Mouse (Mus musculus) heart, embryonic 13.5 days (tissue): ENCODE data around the gene 1810010H24Rik. TPM values are rescaled to one million over a fixed set of nuclear protein-coding genes. Genes with fewer than 3 reads are reported as not detected.

Source experiments
- polyA plus RNA-seq: library from polyadenylated mRNA; unstranded; fragments of >200 nt; fragmentation: Nextera tagmentation; extraction: Ambion mirVana; gene quantifications from 2 replicates; pipeline ENCODE4 v1.2.1, GENCODE M21; 2015

Gene 1810010H24Rik
- polyA plus RNA-seq, 1 experiment from 2014 or later = 1.9 TPM

Other genes with a start within 250 kb of the 1810010H24Rik start
- 6.1 and 6.5 TPM in 2 replicates for gene Polg2, start 246.1 kb upstream of the 1810010H24Rik start, polyA plus RNA-seq
- 192 and 199 TPM in 2 replicates for gene Ddx5, start 236.5 kb upstream of the 1810010H24Rik start, polyA plus RNA-seq
- 11.5 and 13.7 TPM in 2 replicates for gene Cep95, start 236.4 kb upstream of the 1810010H24Rik start, polyA plus RNA-seq
- 9.7 and 10.2 TPM in 2 replicates for gene Smurf2, start 105.0 kb upstream of the 1810010H24Rik start, polyA plus RNA-seq
- gene Kpna2, start 26.1 kb upstream of the 1810010H24Rik start, polyA plus RNA-seq = 281 and 299 TPM in 2 replicates
- 17.9 and 18.3 TPM in 2 replicates for gene Bptf, start 106.4 kb downstream of the 1810010H24Rik start, polyA plus RNA-seq
- 39.3 and 45.4 TPM in 2 replicates for gene Nol11, start 163.7 kb downstream of the 1810010H24Rik start, polyA plus RNA-seq